In genomic region chr13:45442918-45443535, GRCm38 (mm10) we compare ENCODE assay signal across 8 mouse cellular contexts. TPM values are rescaled to one million over a fixed set of nuclear protein-coding genes. Genes with fewer than 3 reads are reported as not detected.
DNase-seq lines count a peak whose midpoint lies in the region; ATAC-seq and TF ChIP-seq lines count a peak whose summit lies in the region.

No protein-coding gene starts in this region.

- H3K9ac ChIP-seq in hindbrain, embryonic 16.5 days (ENCODE audit: low read depth, low read length), result no peak overlapping the region
- no peak overlapping the region for H3K9ac ChIP-seq in lung, embryonic 16.5 days (ENCODE audit: low read length)
- no peak overlapping the region for H3K9ac ChIP-seq in forebrain, embryonic 16.5 days (replicated peaks; ENCODE audit: low read depth, low read length)

- peak overlapping the region; percentile 57 for H3K27ac ChIP-seq in hindbrain, embryonic 10.5 days
- H3K27ac ChIP-seq in hindbrain, embryonic 16.5 days (ENCODE audit: low read depth, low read length), result no peak overlapping the region
- H3K27ac ChIP-seq in lung, embryonic 16.5 days (ENCODE audit: low read length), result no peak overlapping the region
- H3K27ac ChIP-seq in thymus, adult 2 months (ENCODE audit: control insufficient read depth, insufficient read depth, low read length), result peak overlapping the region; percentile 40; the same call in 1 of the 2 replicates
- H3K27ac ChIP-seq in forebrain, embryonic 16.5 days (ENCODE audit: low read length), result no peak overlapping the region

- peaks cover 25% of the 10 kb centered on the region for H3K4me1 ChIP-seq in hindbrain, embryonic 10.5 days (replicated peaks)
- H3K4me1 ChIP-seq in hindbrain, embryonic 16.5 days (ENCODE audit: control insufficient read depth, insufficient read depth, low read depth, low read length), result no peaks in the 10 kb centered on the region; the same call in 1 of the 2 replicates
- peaks cover 21% of the 10 kb centered on the region for H3K4me1 ChIP-seq in lung, embryonic 16.5 days (replicated peaks; ENCODE audit: control insufficient read depth, insufficient read depth, low read length)
- peaks cover 10% of the 10 kb centered on the region for H3K4me1 ChIP-seq in thymus, adult 2 months (replicated peaks; ENCODE audit: control insufficient read depth, insufficient read depth, low read length)
- H3K4me1 ChIP-seq in forebrain, embryonic 16.5 days (replicated peaks; ENCODE audit: control insufficient read depth, insufficient read depth, low read length), result no peaks in the 10 kb centered on the region

- no peak for ATAC-seq in hindbrain, embryonic 16.5 days
- ATAC-seq in lung, embryonic 16.5 days (ENCODE audit: low read depth), result peak; percentile 27; the same call in 1 of the 2 replicates
- ATAC-seq in forebrain, embryonic 16.5 days, result no peak

- no peak overlapping the region for H3K4me3 ChIP-seq in hindbrain, embryonic 10.5 days
- no peak overlapping the region for H3K4me3 ChIP-seq in hindbrain, embryonic 16.5 days (ENCODE audit: low read length)
- no peak overlapping the region for H3K4me3 ChIP-seq in lung, embryonic 16.5 days (ENCODE audit: low read length)
- no peak overlapping the region for H3K4me3 ChIP-seq in thymus, adult 2 months (ENCODE audit: control insufficient read depth, insufficient read depth, low read length)
- no peak overlapping the region for H3K4me3 ChIP-seq in forebrain, embryonic 16.5 days (replicated peaks; ENCODE audit: low read length)

- no peaks in the 10 kb centered on the region for H3K9me3 ChIP-seq in hindbrain, embryonic 10.5 days
- H3K9me3 ChIP-seq in hindbrain, embryonic 16.5 days (ENCODE audit: control insufficient read depth, low read length), result no peaks in the 10 kb centered on the region
- H3K9me3 ChIP-seq in lung, embryonic 16.5 days (ENCODE audit: control insufficient read depth, low read length), result no peaks in the 10 kb centered on the region
- H3K9me3 ChIP-seq in forebrain, embryonic 16.5 days (ENCODE audit: control insufficient read depth, low read length), result no peaks in the 10 kb centered on the region

- no peak for TF ChIP-seq POLR2A in thymus, adult 2 months (IDR thresholded peaks at IDR 0.05; ENCODE audit: control insufficient read depth, extremely low read depth, insufficient read depth, low read length, poor library complexity)

- WGBS in hindbrain, embryonic 10.5 days, result 68% methylated on average over 8 of the region's 8 CpGs
- WGBS in hindbrain, embryonic 16.5 days, result 72% methylated on average over 8 of the region's 8 CpGs
- WGBS in lung, embryonic 16.5 days, result 48% methylated on average over 8 of the region's 8 CpGs
- 12% methylated on average over 8 of the region's 8 CpGs for WGBS in thymus, adult 2 months
- 67% methylated on average over 8 of the region's 8 CpGs for WGBS in forebrain, embryonic 16.5 days

- DNase-seq in hindbrain, embryonic 10.5 days (ENCODE audit: low spot score), result no peak
- peak; percentile 17 for DNase-seq in heart, postnatal 4 days
- DNase-seq in thymus, adult 2 months, result peak; percentile 12
- no peak for DNase-seq in cerebellum, postnatal 14 days
- DNase-seq in testis, postnatal 14 days (ENCODE audit: low spot score), result no peak

- no peak overlapping the region for H3K4me2 ChIP-seq in hindbrain, embryonic 16.5 days (ENCODE audit: low read length)
- H3K4me2 ChIP-seq in lung, embryonic 16.5 days (ENCODE audit: low read depth, low read length), result no peak overlapping the region
- no peak overlapping the region for H3K4me2 ChIP-seq in forebrain, embryonic 16.5 days (ENCODE audit: low read length)

- no peaks in the 10 kb centered on the region for H3K27me3 ChIP-seq in hindbrain, embryonic 10.5 days (ENCODE audit: insufficient read depth, poor library complexity, severe bottlenecking)
- H3K27me3 ChIP-seq in hindbrain, embryonic 16.5 days (replicated peaks; ENCODE audit: control insufficient read depth, insufficient read depth, low read length), result no peaks in the 10 kb centered on the region
- no peaks in the 10 kb centered on the region for H3K27me3 ChIP-seq in lung, embryonic 16.5 days (ENCODE audit: control insufficient read depth, insufficient read depth, low read depth, low read length)
- no peaks in the 10 kb centered on the region for H3K27me3 ChIP-seq in thymus, adult 2 months (ENCODE audit: control insufficient read depth, insufficient read depth, low read length)
- H3K27me3 ChIP-seq in forebrain, embryonic 16.5 days (replicated peaks; ENCODE audit: control insufficient read depth, insufficient read depth, low read length), result no peaks in the 10 kb centered on the region

- H3K36me3 ChIP-seq in hindbrain, embryonic 10.5 days, result no peaks in the 10 kb centered on the region
- H3K36me3 ChIP-seq in hindbrain, embryonic 16.5 days (ENCODE audit: control insufficient read depth, insufficient read depth, low read length), result no peaks in the 10 kb centered on the region
- H3K36me3 ChIP-seq in lung, embryonic 16.5 days (ENCODE audit: control insufficient read depth, insufficient read depth, low read length), result no peaks in the 10 kb centered on the region
- H3K36me3 ChIP-seq in thymus, adult 2 months (ENCODE audit: control insufficient read depth, insufficient read depth, low read length), result no peaks in the 10 kb centered on the region
- H3K36me3 ChIP-seq in forebrain, embryonic 16.5 days (ENCODE audit: control insufficient read depth, insufficient read depth), result no peaks in the 10 kb centered on the region

- no peak for TF ChIP-seq CTCF in thymus, adult 2 months (IDR thresholded peaks at IDR 0.05; ENCODE audit: borderline replicate concordance, control insufficient read depth, extremely low read depth, insufficient read depth, low read length, poor library complexity)

RNA-seq across cellular contexts. Expression of gene Mylip, which starts 53.5 kb away (rescaled TPM):
- 8.0 and 8.1 TPM in 2 replicates for polyA plus RNA-seq in hindbrain, embryonic 10.5 days (2016; fragmentation: Nextera tagmentation; extraction: Ambion mirVana)
- 7.8 and 9.6 TPM in 2 replicates for polyA plus RNA-seq in hindbrain, embryonic 16.5 days (2015; fragmentation: Nextera tagmentation; extraction: Ambion mirVana)
- total RNA-seq in heart, postnatal 4 days (2021), result 1 to 10 TPM; 5.3 to 6.8 TPM
- 9.0 and 10.2 TPM in 2 replicates for polyA plus RNA-seq in lung, embryonic 16.5 days (2015; fragmentation: Nextera tagmentation; extraction: Ambion mirVana)
- 54.0 and 54.2 TPM in 2 replicates for polyA plus RNA-seq in thymus, adult 2 months (2012; rRNA removed)
- 5.6 and 5.8 TPM in 2 replicates for polyA plus RNA-seq in forebrain, embryonic 16.5 days (2015; fragmentation: Nextera tagmentation; extraction: Ambion mirVana)

Comparison
In these comparisons a context has a peak if more than half of its experiments do, and no peak if none do; other contexts are left out.
1. H3K27ac ChIP-seq: peak in hindbrain, embryonic 10.5 days (single experiment) and thymus, adult 2 months (single experiment); none in hindbrain, embryonic 16.5 days (single experiment), lung, embryonic 16.5 days (single experiment) and forebrain, embryonic 16.5 days (single experiment).
2. DNase-seq: peak in heart, postnatal 4 days (single experiment) and thymus, adult 2 months (single experiment); none in hindbrain, embryonic 10.5 days (single experiment), cerebellum, postnatal 14 days (0 of 2) and testis, postnatal 14 days (single experiment).